Mouse (Mus musculus) forebrain, postnatal 0 days (tissue): ENCODE measurements around the gene Svbp. TPM values are rescaled to one million over a fixed set of nuclear protein-coding genes. Genes with fewer than 3 reads are reported as not detected.
A peak's percentile ranks its signal among the peaks of the same experiment; 100 is the strongest.

Experiments
- ATAC-seq: fragments of 200-750 bp; cut with Nextera tagmentation; 2 replicates; pipeline ENCODE4 v1.8.0; 2017; ENCODE audit warnings: mild to moderate bottlenecking, moderate library complexity
- DNase-seq: peaks from one replicate; pipeline ENCODE4 v3.0.0-alpha.2; 2015
- H3K27ac ChIP-seq: fragments of 300-500 bp; sonication (generic); 2 replicates; pipeline ENCODE4 v1.5.1; 2014; ENCODE audit warnings: low read depth, mild to moderate bottlenecking, antibody characterized with exemption, low read length, moderate library complexity, mixed read lengths
- H3K27me3 ChIP-seq: fragments of 300-500 bp; sonication (generic); 2 replicates; pipeline ENCODE4 v1.6.1; 2014; ENCODE audit warnings: mild to moderate bottlenecking, low read length, mixed read lengths; ENCODE audit not compliant: insufficient read depth
- H3K36me3 ChIP-seq: fragments of 300-500 bp; sonication (generic); 2 replicates; pipeline ENCODE4 v1.6.1; 2014; ENCODE audit warnings: mild to moderate bottlenecking, moderate library complexity; ENCODE audit not compliant: insufficient read depth
- H3K4me1 ChIP-seq: fragments of 300-500 bp; sonication (generic); 2 replicates; pipeline ENCODE4 v1.6.1; 2014; ENCODE audit warnings: antibody characterized with exemption; ENCODE audit not compliant: insufficient read depth
- H3K4me2 ChIP-seq: fragments of 300-500 bp; sonication (generic); 2 replicates; pipeline ENCODE4 v1.6.1; 2014; ENCODE audit warnings: low read depth, mild to moderate bottlenecking, moderate library complexity
- H3K4me3 ChIP-seq: fragments of 300-500 bp; sonication (generic); 2 replicates; pipeline ENCODE4 v1.5.1; 2014; ENCODE audit warnings: low read depth, low read length, mixed read lengths
- H3K9ac ChIP-seq: fragments of 300-500 bp; sonication (generic); 2 replicates; pipeline ENCODE4 v1.6.1; 2014; ENCODE audit warnings: mild to moderate bottlenecking
- H3K9me3 ChIP-seq: fragments of 300-500 bp; sonication (generic); 2 replicates; pipeline ENCODE4 v1.6.1; 2016; ENCODE audit warnings: low read length
- CTCF ChIP-seq: sonication (generic); IDR thresholded peaks from 2 replicates; pipeline ENCODE4 v1.5.1; 2016; ENCODE audit warnings: antibody characterized with exemption, control low read depth, low read depth
- WGBS: fragments of 180-500 bp; shearing (Covaris S2); extraction: QIAGEN DNeasy Blood & Tissue Kit; methylation state at CpG from one replicate; pipeline ENCODE4 v1.1.7; 2014; 5-methylcytosine and 5-hydroxymethylcytosine counted together
- polyA plus RNA-seq: library from polyadenylated mRNA; unstranded; fragments of >200 nt; fragmentation: Nextera tagmentation; extraction: Ambion mirVana; gene quantifications from 2 replicates; pipeline ENCODE4 v1.2.1, GENCODE M21; 2015
- total RNA-seq: library from RNA; depleted of rRNA; stranded (reverse); fragments of >200 nt; gene quantifications from 2 replicates; pipeline ENCODE4 v1.2.3, GENCODE M21; 2014

Gene Svbp
- total and polyA plus RNA-seq, 2 experiments from 2014 or later: 124 to 227 TPM

- 4% methylated on average over 36 of the region's 36 CpGs for WGBS
- ATAC-seq: peak; percentile 63
- H3K9ac ChIP-seq: peak overlapping the region; percentile 65
These were observed 38.3 kb downstream of the Svbp start for GRCm38 (mm10) chr4:119233256-119233901.

GRCm38 (mm10) chr4:119234348-119234747 lies 39.2 kb downstream of the Svbp start:
- no peak for ATAC-seq
- H3K4me3 ChIP-seq: peak overlapping the region; percentile 73; the same call in 1 of the 2 replicates

More at GRCm38 (mm10) chr4:119233256-119233901, 38.3 kb downstream of the Svbp start:
- Histone ChIP-seq H3K4me3 (peak overlapping the region; percentile 73), H3K4me1 (peaks cover 4% of the 10 kb centered on the region; the same call in 1 of the 2 replicates), H3K27me3 (no peaks in the 10 kb centered on the region), H3K4me2 (peak overlapping the region; percentile 85), H3K27ac (peak overlapping the region; percentile 77), H3K36me3 (peaks cover 21% of the 10 kb centered on the region), H3K9me3 (no peaks in the 10 kb centered on the region)
- peak; percentile 83 for DNase-seq
- peak; percentile 66 for TF ChIP-seq CTCF

GRCm38 (mm10) chr4:119238661-119239060 lies 43.6 kb downstream of the Svbp start:
- H3K9ac ChIP-seq: no peak overlapping the region
- H3K4me1 ChIP-seq: peaks cover 7% of the 10 kb centered on the region; the same call in 1 of the 2 replicates
- no peak for TF ChIP-seq CTCF
- no peak overlapping the region for H3K4me2 ChIP-seq
- WGBS: 70% methylated on average over 3 of the region's 3 CpGs
- no peak overlapping the region for H3K4me3 ChIP-seq
- no peak overlapping the region for H3K27ac ChIP-seq
- ATAC-seq (no peak), DNase-seq (no peak)
- no peaks in the 10 kb centered on the region for H3K9me3 ChIP-seq
- H3K27me3 ChIP-seq: no peaks in the 10 kb centered on the region
- H3K36me3 ChIP-seq: peaks cover 49% of the 10 kb centered on the region

More at GRCm38 (mm10) chr4:119234348-119234747, 39.2 kb downstream of the Svbp start:
- Histone ChIP-seq H3K9me3 (no peaks in the 10 kb centered on the region), H3K4me1 (peaks cover 5% of the 10 kb centered on the region; the same call in 1 of the 2 replicates), H3K27me3 (no peaks in the 10 kb centered on the region), H3K9ac (peak overlapping the region; percentile 65; the same call in 1 of the 2 replicates), H3K27ac (no peak overlapping the region), H3K4me2 (peak overlapping the region; percentile 85), H3K36me3 (peaks cover 21% of the 10 kb centered on the region)
- 84% methylated on average over 3 of the region's 3 CpGs for WGBS
- TF ChIP-seq CTCF: no peak
- no peak for DNase-seq

GRCm38 (mm10) chr4:119239181-119239682 lies 44.1 kb downstream of the Svbp start:
- H3K36me3 ChIP-seq: peaks cover 55% of the 10 kb centered on the region
- no peak overlapping the region for H3K4me3 ChIP-seq
- H3K27ac ChIP-seq: peak overlapping the region; percentile 82
- peak; percentile 70 for ATAC-seq
- H3K4me2 ChIP-seq: peak overlapping the region; percentile 34; the same call in 1 of the 2 replicates
- peak; percentile 85 for DNase-seq
- peaks cover 6% of the 10 kb centered on the region; the same call in 1 of the 2 replicates for H3K4me1 ChIP-seq
- no peaks in the 10 kb centered on the region for H3K9me3 ChIP-seq
- peak; percentile 90 for TF ChIP-seq CTCF
- H3K27me3 ChIP-seq: no peaks in the 10 kb centered on the region
- peak overlapping the region; percentile 43 for H3K9ac ChIP-seq
- WGBS: 33% methylated on average over 12 of the region's 12 CpGs

- no peaks in the 10 kb centered on the region for H3K27me3 ChIP-seq
- H3K4me1 ChIP-seq: peaks cover 3% of the 10 kb centered on the region; the same call in 1 of the 2 replicates
- peak; percentile 63 for DNase-seq
- peak; percentile 75 for TF ChIP-seq CTCF
- no peaks in the 10 kb centered on the region for H3K9me3 ChIP-seq
- 82% methylated on average over 14 of the region's 14 CpGs for WGBS
- ATAC-seq: peak; percentile 83
- H3K36me3 ChIP-seq: peaks cover 62% of the 10 kb centered on the region
- no peak overlapping the region for H3K9ac ChIP-seq
- H3K4me2 ChIP-seq: no peak overlapping the region
- H3K4me3 ChIP-seq: no peak overlapping the region
- no peak overlapping the region for H3K27ac ChIP-seq
These were observed 46.6 kb downstream of the Svbp start for GRCm38 (mm10) chr4:119241664-119242063.

- H3K9me3 ChIP-seq: no peaks in the 10 kb centered on the region
- no peaks in the 10 kb centered on the region for H3K27me3 ChIP-seq
- no peak for TF ChIP-seq CTCF
- ATAC-seq: no peak
- H3K9ac ChIP-seq: no peak overlapping the region
- no peak overlapping the region for H3K4me3 ChIP-seq
- peaks cover 3% of the 10 kb centered on the region; the same call in 1 of the 2 replicates for H3K4me1 ChIP-seq
- WGBS: 93% methylated on average over 12 of the region's 12 CpGs
- peak overlapping the region; percentile 4; the same call in 1 of the 2 replicates for H3K27ac ChIP-seq
- no peak for DNase-seq
- H3K4me2 ChIP-seq: no peak overlapping the region
- peaks cover 57% of the 10 kb centered on the region for H3K36me3 ChIP-seq
These were observed 47.5 kb downstream of the Svbp start for GRCm38 (mm10) chr4:119242571-119242970.
